Mouse (Mus musculus) forebrain, embryonic 11.5 days (tissue): ENCODE data around the gene Klb. TPM values are rescaled to one million over a fixed set of nuclear protein-coding genes. Genes with fewer than 3 reads are reported as not detected.

ENCODE experiments used
- ATAC-seq: fragments of 200-750 bp; cut with Nextera tagmentation; replicated peaks from 2 replicates; pipeline ENCODE4 v1.8.0; 2017; ENCODE audit warnings: moderate TSS enrichment; ENCODE audit not compliant: low FRiP score
- DNase-seq: peaks from one replicate; pipeline ENCODE4 v3.0.0-alpha.2; 2017; ENCODE audit warnings: low spot score
- H3K27ac ChIP-seq: fragments of 300-500 bp; sonication (generic); 2 replicates; pipeline ENCODE4 v1.5.1; 2014; ENCODE audit warnings: low read depth, low read length
- H3K27me3 ChIP-seq: fragments of 300-500 bp; sonication (generic); 2 replicates; pipeline ENCODE4 v1.6.1; 2014; ENCODE audit warnings: mild to moderate bottlenecking, low read length, mixed read lengths; ENCODE audit not compliant: control insufficient read depth, insufficient read depth
- H3K36me3 ChIP-seq: fragments of 300-500 bp; sonication (generic); 2 replicates; pipeline ENCODE4 v1.6.1; 2014; ENCODE audit warnings: mild to moderate bottlenecking, low read length, moderate library complexity, mixed read lengths; ENCODE audit not compliant: control insufficient read depth, insufficient read depth
- H3K4me1 ChIP-seq: fragments of 300-500 bp; sonication (generic); replicated peaks from 2 replicates; pipeline ENCODE4 v1.6.1; 2014; ENCODE audit warnings: low read length, mixed read lengths; ENCODE audit not compliant: control insufficient read depth, insufficient read depth
- H3K4me2 ChIP-seq: fragments of 300-500 bp; sonication (generic); 2 replicates; pipeline ENCODE4 v1.6.1; 2014; ENCODE audit warnings: low read depth, mild to moderate bottlenecking, low read length, moderate library complexity, mixed read lengths; ENCODE audit not compliant: severe bottlenecking
- H3K4me3 ChIP-seq: fragments of 300-500 bp; sonication (generic); 2 replicates; pipeline ENCODE4 v1.5.1; 2014; ENCODE audit warnings: low read depth, low read length
- H3K9ac ChIP-seq: fragments of 300-500 bp; sonication (generic); 2 replicates; pipeline ENCODE4 v1.6.1; 2014; ENCODE audit warnings: low read length
- H3K9me3 ChIP-seq: fragments of 300-500 bp; sonication (generic); 2 replicates; pipeline ENCODE4 v1.6.1; 2016; ENCODE audit warnings: low read length, mixed read lengths; ENCODE audit not compliant: control insufficient read depth
- WGBS: fragments of 180-500 bp; shearing (Covaris S2); extraction: QIAGEN DNeasy Blood & Tissue Kit; methylation state at CpG from one replicate; pipeline ENCODE4 v1.1.7; 2014; 5-methylcytosine and 5-hydroxymethylcytosine counted together
- polyA plus RNA-seq: library from polyadenylated mRNA; unstranded; fragments of >200 nt; fragmentation: Nextera tagmentation; extraction: Ambion mirVana; gene quantifications from 2 replicates; pipeline ENCODE4 v1.2.1, GENCODE M21; 2014

Klb gene
- polyA plus RNA-seq, 1 experiment from 2014 or later = not detected

- Histone ChIP-seq H3K36me3 (no peaks in the 10 kb centered on the region), H3K27me3 (no peaks in the 10 kb centered on the region), H3K4me1 (0 out of 2 replicates have a peak, but pooled peaks cover 2% of the 10 kb centered on the region), H3K9ac (no peak overlapping the region), H3K27ac (no peak overlapping the region), H3K4me3 (no peak overlapping the region), H3K9me3 (no peaks in the 10 kb centered on the region), H3K4me2 (no peak overlapping the region)
- DNase-seq (no peak), ATAC-seq (no peak)
- WGBS = 91% methylated on average over 3 of the region's 3 CpGs
These were observed 6.0 kb downstream of the Klb start for GRCm38 (mm10) chr5:65354097-65354496.

- 78% methylated on average over 5 of the region's 5 CpGs for WGBS
- Histone ChIP-seq H3K4me3 (no peak overlapping the region), H3K4me2 (no peak overlapping the region), H3K9me3 (no peaks in the 10 kb centered on the region), H3K36me3 (no peaks in the 10 kb centered on the region), H3K4me1 (no peaks in the 10 kb centered on the region), H3K27ac (no peak overlapping the region), H3K27me3 (no peaks in the 10 kb centered on the region), H3K9ac (no peak overlapping the region)
- ATAC-seq (no peak), DNase-seq (no peak)
These were observed 6.9 kb downstream of the Klb start for GRCm38 (mm10) chr5:65354985-65355384.

GRCm38 (mm10) chr5:65356851-65357250 lies 8.7 kb downstream of the Klb start:
- H3K4me1 ChIP-seq = no peaks in the 10 kb centered on the region
- DNase-seq (no peak), ATAC-seq (no peak)
- no peak overlapping the region for H3K4me2 ChIP-seq
- H3K36me3 ChIP-seq = no peaks in the 10 kb centered on the region
- no peak overlapping the region for H3K4me3 ChIP-seq
- WGBS = 86% methylated on average over 6 of the region's 6 CpGs
- no peak overlapping the region for H3K9ac ChIP-seq
- no peaks in the 10 kb centered on the region for H3K9me3 ChIP-seq
- H3K27me3 ChIP-seq = no peaks in the 10 kb centered on the region
- no peak overlapping the region for H3K27ac ChIP-seq

GRCm38 (mm10) chr5:65357771-65358170 lies 9.7 kb downstream of the Klb start:
- no peaks in the 10 kb centered on the region for H3K9me3 ChIP-seq
- no peak for DNase-seq
- H3K4me3 ChIP-seq = no peak overlapping the region
- no peak for ATAC-seq
- no peak overlapping the region for H3K4me2 ChIP-seq
- H3K4me1 ChIP-seq = no peaks in the 10 kb centered on the region
- no peak overlapping the region for H3K27ac ChIP-seq
- no peak overlapping the region for H3K9ac ChIP-seq
- H3K36me3 ChIP-seq = no peaks in the 10 kb centered on the region
- no peaks in the 10 kb centered on the region for H3K27me3 ChIP-seq
- WGBS = 94% methylated on average over 3 of the region's 3 CpGs

- no peak overlapping the region for H3K27ac ChIP-seq
- no peak overlapping the region for H3K4me2 ChIP-seq
- H3K36me3 ChIP-seq = no peaks in the 10 kb centered on the region
- H3K4me3 ChIP-seq = no peak overlapping the region
- H3K9me3 ChIP-seq = no peaks in the 10 kb centered on the region
- DNase-seq (no peak), ATAC-seq (no peak)
- no peak overlapping the region for H3K9ac ChIP-seq
- H3K27me3 ChIP-seq = no peaks in the 10 kb centered on the region
- H3K4me1 ChIP-seq = no peaks in the 10 kb centered on the region
- WGBS = 88% methylated on average over 11 of the region's 11 CpGs
These were observed 19.7 kb downstream of the Klb start for GRCm38 (mm10) chr5:65367837-65368236.

GRCm38 (mm10) chr5:65371551-65371950 lies 23.4 kb downstream of the Klb start:
- Histone ChIP-seq H3K27ac (no peak overlapping the region), H3K36me3 (no peaks in the 10 kb centered on the region), H3K4me1 (no peaks in the 10 kb centered on the region), H3K9me3 (no peaks in the 10 kb centered on the region), H3K4me3 (no peak overlapping the region), H3K4me2 (no peak overlapping the region), H3K27me3 (no peaks in the 10 kb centered on the region), H3K9ac (no peak overlapping the region)
- DNase-seq = no peak
- ATAC-seq = no peak
- 95% methylated on average over 7 of the region's 7 CpGs for WGBS

- Histone ChIP-seq H3K4me1 (no peaks in the 10 kb centered on the region), H3K4me3 (no peak overlapping the region), H3K9me3 (no peaks in the 10 kb centered on the region), H3K27me3 (no peaks in the 10 kb centered on the region), H3K4me2 (no peak overlapping the region), H3K27ac (no peak overlapping the region), H3K9ac (no peak overlapping the region), H3K36me3 (no peaks in the 10 kb centered on the region)
- WGBS = 88% methylated on average over 7 of the region's 7 CpGs
- no peak for DNase-seq
- no peak for ATAC-seq
These were observed 26.6 kb downstream of the Klb start for GRCm38 (mm10) chr5:65374746-65375145.

- Histone ChIP-seq H3K4me3 (no peak overlapping the region), H3K9ac (no peak overlapping the region), H3K27me3 (no peaks in the 10 kb centered on the region), H3K9me3 (no peaks in the 10 kb centered on the region), H3K4me2 (no peak overlapping the region), H3K4me1 (peaks cover 7% of the 10 kb centered on the region), H3K27ac (no peak overlapping the region), H3K36me3 (peaks cover 13% of the 10 kb centered on the region; the same call in 1 of the 2 replicates)
- WGBS = 78% methylated on average over 2 of the region's 2 CpGs
- DNase-seq (no peak), ATAC-seq (no peak)
These were observed 37.6 kb downstream of the Klb start for GRCm38 (mm10) chr5:65385704-65386103.

GRCm38 (mm10) chr5:65387008-65387867 lies 39.1 kb downstream of the Klb start:
- 83% methylated on average over 6 of the region's 6 CpGs for WGBS
- no peak for DNase-seq

More at GRCm38 (mm10) chr5:65387008-65387867, 39.1 kb downstream of the Klb start:
- no peak overlapping the region for H3K27ac ChIP-seq
- H3K9me3 ChIP-seq = no peaks in the 10 kb centered on the region
- peaks cover 13% of the 10 kb centered on the region; the same call in 1 of the 2 replicates for H3K36me3 ChIP-seq
- H3K4me3 ChIP-seq = no peak overlapping the region
- peaks cover 7% of the 10 kb centered on the region for H3K4me1 ChIP-seq
- no peak overlapping the region for H3K4me2 ChIP-seq
- no peak for ATAC-seq
- H3K9ac ChIP-seq = no peak overlapping the region
- H3K27me3 ChIP-seq = no peaks in the 10 kb centered on the region
